Mouse (Mus musculus) myocyte (in vitro differentiated cells): Measurements from ENCODE around the gene Acly. TPM values are rescaled to one million over a fixed set of nuclear protein-coding genes. Genes with fewer than 3 reads are reported as not detected.

Experiments used
- H3K27me3 ChIP-seq: one replicate; pipeline ENCODE4 v1.6.1; 2011; ENCODE audit not compliant: control insufficient read depth, insufficient read depth, insufficient read length
- H3K36me3 ChIP-seq: one replicate; pipeline ENCODE4 v1.6.1; 2011; ENCODE audit not compliant: control insufficient read depth, insufficient read depth
- H3K4me2 ChIP-seq: one replicate; pipeline ENCODE4 v1.6.1; 2011; ENCODE audit warnings: low read depth, control low read depth
- H3K4me3 ChIP-seq: one replicate; pipeline ENCODE4 v1.5.1; 2011; ENCODE audit warnings: mild to moderate bottlenecking, control low read depth, moderate library complexity
- H3K79me2 ChIP-seq: one replicate; pipeline ENCODE4 v1.6.1; 2011; ENCODE audit not compliant: control insufficient read depth, insufficient read depth
- H3ac ChIP-seq: one replicate; pipeline ENCODE4 v1.6.1; 2011; ENCODE audit not compliant: control insufficient read depth, insufficient read length
- CEBPB ChIP-seq: IDR thresholded peaks from 2 replicates; pipeline ENCODE4 v1.6.1; 2011; ENCODE audit warnings: mild to moderate bottlenecking, moderate library complexity; ENCODE audit not compliant: poor library complexity, insufficient read depth, severe bottlenecking
- E2F4 ChIP-seq: IDR thresholded peaks from one replicate; pipeline ENCODE4 v1.6.1; 2011; ENCODE audit warnings: mild to moderate bottlenecking, control low read depth, moderate library complexity; ENCODE audit not compliant: insufficient read depth
- MAX ChIP-seq: IDR thresholded peaks from one replicate; pipeline ENCODE4 v1.6.1; 2011; ENCODE audit warnings: low read depth, mild to moderate bottlenecking, control low read depth
- MYOD1 ChIP-seq, 3 experiments: IDR thresholded peaks; one replicate each; pipeline ENCODE4 v1.6.1; 2011; ENCODE audit warnings: control low read depth in 2 of 3, low read depth in 2 of 3, mild to moderate bottlenecking in 2 of 3, moderate library complexity in 1 of 3; ENCODE audit not compliant: insufficient read length in 2 of 3, control insufficient read depth in 1 of 3
- MYOG ChIP-seq, 3 experiments: IDR thresholded peaks; one replicate each; pipeline ENCODE4 v1.6.1; 2011; ENCODE audit warnings: control low read depth in 2 of 3, low read depth in 2 of 3, mild to moderate bottlenecking in 2 of 3; ENCODE audit not compliant: insufficient read length in 2 of 3, control insufficient read depth in 1 of 3, insufficient read depth in 1 of 3
- POLR2A ChIP-seq: IDR thresholded peaks from one replicate; pipeline ENCODE4 v1.6.1; 2011; ENCODE audit warnings: low read depth, mild to moderate bottlenecking, control low read depth, moderate library complexity; ENCODE audit not compliant: insufficient read length
- POLR2AphosphoS2 ChIP-seq: IDR thresholded peaks from one replicate; pipeline ENCODE4 v1.6.1; 2011; ENCODE audit warnings: low read depth, control low read depth; ENCODE audit not compliant: insufficient read length
- REST ChIP-seq: IDR thresholded peaks from one replicate; pipeline ENCODE4 v1.6.1; 2011; ENCODE audit warnings: mild to moderate bottlenecking, control low read depth, moderate library complexity; ENCODE audit not compliant: insufficient read depth, insufficient read length
- SRF ChIP-seq: IDR thresholded peaks from one replicate; pipeline ENCODE4 v1.6.1; 2011; ENCODE audit warnings: low read depth; ENCODE audit not compliant: control insufficient read depth, insufficient read length
- TCF12 ChIP-seq: IDR thresholded peaks from one replicate; pipeline ENCODE4 v1.6.1; 2011; ENCODE audit warnings: mild to moderate bottlenecking, control low read depth; ENCODE audit not compliant: poor library complexity, insufficient read depth, severe bottlenecking
- TCF3 ChIP-seq: IDR thresholded peaks from one replicate; pipeline ENCODE4 v1.6.1; 2011; ENCODE audit warnings: low read depth, control low read depth; ENCODE audit not compliant: insufficient read length
- USF1 ChIP-seq: IDR thresholded peaks from one replicate; pipeline ENCODE4 v1.6.1; 2011; ENCODE audit warnings: low read depth, mild to moderate bottlenecking, control low read depth, moderate library complexity
- polyA plus RNA-seq: library from polyadenylated mRNA; unstranded; fragments of >200 nt; fragmentation: generic; extraction: Trizol; gene quantifications from one replicate; pipeline ENCODE4 v1.2.1, GENCODE M21; 2012; ENCODE audit warnings: missing spikeins

Gene Acly
- polyA plus RNA-seq, 1 experiment = 95.5 TPM

- Histone ChIP-seq H3ac (no peak overlapping the region), H3K4me3 (no peak overlapping the region), H3K27me3 (no peaks in the 10 kb centered on the region), H3K4me2 (no peak overlapping the region), H3K79me2 (peaks cover 35% of the 10 kb centered on the region), H3K36me3 (peaks cover 12% of the 10 kb centered on the region)
- no peak for TF ChIP-seq MYOG (IDR thresholded peaks at IDR 0.05; ENCODE audit: control insufficient read depth in 1 of 3, insufficient read depth in 1 of 3, insufficient read length in 2 of 3, low read depth in 2 of 3)
- TF ChIP-seq REST = no peak
- no peak for TF ChIP-seq MYOD1 (IDR thresholded peaks at IDR 0.05; ENCODE audit: control insufficient read depth in 1 of 3, insufficient read length in 2 of 3, low read depth in 2 of 3)
- TF ChIP-seq E2F4 = no peak
- no peak for TF ChIP-seq POLR2AphosphoS2
- no peak for TF ChIP-seq USF1
- TF ChIP-seq TCF3 = no peak
- no peak for TF ChIP-seq SRF
- TF ChIP-seq CEBPB = no peak
- TF ChIP-seq POLR2A = no peak
- no peak for TF ChIP-seq TCF12
- TF ChIP-seq MAX = no peak
Measured at GRCm38 (mm10) chr11:100457247-100457646, 70.6 kb downstream of the Acly start.

GRCm38 (mm10) chr11:100442625-100443024 lies 85.2 kb downstream of the Acly start:
- Histone ChIP-seq H3K79me2 (no peaks in the 10 kb centered on the region), H3ac (no peak overlapping the region), H3K27me3 (no peaks in the 10 kb centered on the region), H3K36me3 (no peaks in the 10 kb centered on the region), H3K4me2 (no peak overlapping the region), H3K4me3 (no peak overlapping the region)
- no peak for TF ChIP-seq MAX
- no peak for TF ChIP-seq MYOD1 (IDR thresholded peaks at IDR 0.05; ENCODE audit: control insufficient read depth in 1 of 3, insufficient read length in 2 of 3, low read depth in 2 of 3)
- no peak for TF ChIP-seq USF1
- no peak for TF ChIP-seq SRF
- TF ChIP-seq POLR2AphosphoS2 = no peak
- TF ChIP-seq POLR2A = no peak
- TF ChIP-seq E2F4 = no peak
- TF ChIP-seq CEBPB = no peak
- no peak for TF ChIP-seq TCF12
- no peak for TF ChIP-seq MYOG (IDR thresholded peaks at IDR 0.05; ENCODE audit: control insufficient read depth in 1 of 3, insufficient read depth in 1 of 3, insufficient read length in 2 of 3, low read depth in 2 of 3)
- no peak for TF ChIP-seq REST
- no peak for TF ChIP-seq TCF3

GRCm38 (mm10) chr11:100441797-100442196 lies 86.0 kb downstream of the Acly start, which contains the start of the genes Nt5c3b and Klhl10:
Gene Nt5c3b, minus strand, starts transcription at chr11:100441808.
Gene Klhl10, plus strand, starts transcription at chr11:100441917.
- peak within 1 kb of the TSS; percentile 50 for H3K4me3 ChIP-seq
- peak within 1 kb of the TSS; percentile 60 for H3ac ChIP-seq
- peak within 1 kb of the TSS; percentile 82 for H3K4me2 ChIP-seq
- TF ChIP-seq POLR2AphosphoS2 = no peak
- TF ChIP-seq CEBPB = no peak
- no peak for TF ChIP-seq MYOD1 (IDR thresholded peaks at IDR 0.05; ENCODE audit: control insufficient read depth in 1 of 3, insufficient read length in 2 of 3, low read depth in 2 of 3)
- TF ChIP-seq MAX = no peak
- TF ChIP-seq MYOG (IDR thresholded peaks at IDR 0.05; ENCODE audit: control insufficient read depth in 1 of 3, insufficient read depth in 1 of 3, insufficient read length in 2 of 3, low read depth in 2 of 3) = no peak
- TF ChIP-seq TCF3 = no peak
- no peak for TF ChIP-seq E2F4
- no peak for TF ChIP-seq USF1
- TF ChIP-seq POLR2A = no peak
- no peak for TF ChIP-seq REST
- no peak for TF ChIP-seq TCF12
- TF ChIP-seq SRF = no peak
- H3K36me3 ChIP-seq = no peaks in the 10 kb centered on the region
- no peaks in the 10 kb centered on the region for H3K79me2 ChIP-seq
- H3K27me3 ChIP-seq = no peaks in the 10 kb centered on the region

- no peaks in the 10 kb centered on the region for H3K27me3 ChIP-seq
- H3K4me2 ChIP-seq = peak overlapping the region; percentile 82
- peak overlapping the region; percentile 50 for H3K4me3 ChIP-seq
- H3ac ChIP-seq = peak overlapping the region; percentile 60
- TF ChIP-seq CEBPB (no peak), POLR2A (peak; percentile 98), POLR2AphosphoS2 (peak; percentile 95), MYOG (IDR thresholded peaks at IDR 0.05; ENCODE audit: control insufficient read depth in 1 of 3, insufficient read depth in 1 of 3, insufficient read length in 2 of 3, low read depth in 2 of 3) (peak in 1 of 3 experiments; percentile 40), TCF3 (no peak), MYOD1 (IDR thresholded peaks at IDR 0.05; ENCODE audit: control insufficient read depth in 1 of 3, insufficient read length in 2 of 3, low read depth in 2 of 3) (peak in 1 of 3 experiments; percentile 54)
- H3K36me3 ChIP-seq = no peaks in the 10 kb centered on the region
- no peaks in the 10 kb centered on the region for H3K79me2 ChIP-seq
Measured at GRCm38 (mm10) chr11:100440691-100441522, 86.9 kb downstream of the Acly start.
